Mouse (Mus musculus): ENCODE measurements around the gene Wdr66. TPM values are rescaled to one million over a fixed set of nuclear protein-coding genes. Genes with fewer than 3 reads are reported as not detected.
A peak's percentile ranks its signal among the peaks of the same experiment; 100 is the strongest.

The Wdr66 gene
- polyA plus RNA-seq, 1 experiment from 2014 or later = 1.00 TPM

DNA sequence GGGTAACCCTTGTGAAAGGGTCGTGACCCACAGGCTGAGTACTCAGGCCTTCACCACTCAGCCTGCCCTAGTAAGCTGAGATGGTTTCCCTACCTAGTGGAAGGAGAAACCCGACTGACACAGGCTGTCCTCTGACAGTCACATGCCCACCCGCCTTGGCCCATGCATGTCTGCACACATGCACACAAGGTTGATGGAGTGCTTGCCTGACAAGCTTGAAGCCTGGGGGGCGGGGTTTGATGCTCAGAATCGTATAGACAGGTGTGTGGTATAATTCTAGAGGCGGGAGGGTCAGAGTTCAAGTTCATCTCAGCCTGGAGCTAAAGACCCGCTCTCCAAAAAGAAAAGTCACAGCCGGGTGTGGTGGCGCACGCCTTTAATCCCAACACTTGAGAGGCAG is 123.4 kb downstream of the Wdr66 start:
- Histone ChIP-seq H3K4me3 (no peak overlapping the region), H3K4me1 (peaks cover 9% of the 10 kb centered on the region), H3K36me3 (peaks cover 42% of the 10 kb centered on the region), H3K27me3 (no peaks in the 10 kb centered on the region), H3K4me2 (no peak overlapping the region), H3K9me3 (no peaks in the 10 kb centered on the region), H3K27ac (no peak overlapping the region), H3K9ac (no peak overlapping the region)
- 87% methylated on average over 10 of the region's 10 CpGs for WGBS
- ATAC-seq (ENCODE audit: borderline replicate concordance, extremely low read depth, low FRiP score, low TSS enrichment) = no peak

DNA sequence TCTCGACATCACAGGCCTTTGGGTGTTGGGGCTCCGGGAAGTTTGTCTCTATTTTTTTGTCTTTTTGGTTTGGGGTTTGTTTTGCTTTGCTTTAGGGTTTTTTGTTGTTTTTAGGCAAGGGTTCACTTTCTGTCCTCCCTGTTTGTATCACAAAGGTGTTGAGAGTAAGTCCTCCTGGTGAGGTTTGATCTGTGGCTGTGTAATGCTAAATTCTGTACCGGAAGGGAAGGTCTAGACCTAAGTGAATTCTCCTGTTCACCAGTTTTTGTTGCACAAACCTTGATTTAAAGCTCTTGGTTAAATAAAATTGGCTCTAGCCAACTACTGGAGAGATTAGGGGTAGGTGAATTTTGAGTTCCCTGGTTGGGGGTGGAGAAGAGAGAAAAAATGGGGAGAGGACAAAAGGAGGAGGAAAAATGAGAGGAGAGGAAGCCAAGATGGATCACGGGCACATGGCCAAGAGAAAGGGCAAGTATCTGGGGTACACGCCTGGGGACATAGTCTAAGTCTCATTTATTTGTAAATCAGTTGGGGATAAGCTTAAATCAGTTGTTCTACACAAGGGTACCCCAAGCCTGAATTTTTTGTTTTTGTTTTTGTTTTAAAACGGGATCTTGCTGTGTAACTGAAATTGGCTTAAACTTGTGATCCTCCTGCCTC is 124.0 kb downstream of the Wdr66 start:
- Histone ChIP-seq H3K27ac (peak overlapping the region; percentile 11; the same call in 1 of the 2 replicates), H3K9ac (no peak overlapping the region), H3K4me1 (peaks cover 9% of the 10 kb centered on the region), H3K27me3 (no peaks in the 10 kb centered on the region), H3K4me3 (no peak overlapping the region), H3K4me2 (no peak overlapping the region), H3K9me3 (no peaks in the 10 kb centered on the region), H3K36me3 (peaks cover 35% of the 10 kb centered on the region)
- ATAC-seq (ENCODE audit: borderline replicate concordance, extremely low read depth, low FRiP score, low TSS enrichment) = no peak
- WGBS = 82% methylated on average over 6 of the region's 6 CpGs

DNA sequence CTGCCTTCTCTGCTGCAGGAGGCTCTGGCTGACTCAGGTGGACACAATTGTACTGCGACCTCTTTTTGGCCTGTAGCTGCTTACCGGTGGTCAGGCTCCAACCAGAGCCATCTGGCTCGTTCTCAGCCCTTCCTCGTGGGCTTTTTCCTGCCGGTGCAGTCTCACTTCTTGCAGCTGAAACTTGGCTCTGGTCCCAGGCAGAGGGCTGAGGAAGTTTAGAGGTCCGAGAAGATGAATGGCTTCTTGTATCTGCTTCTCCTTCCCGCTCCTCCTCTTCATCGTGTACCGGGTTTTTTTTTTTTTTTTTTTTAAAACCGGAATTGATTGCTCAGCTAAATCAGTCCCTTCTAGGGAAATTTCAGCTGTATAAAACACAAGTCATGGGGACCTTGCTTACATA is 124.7 kb downstream of the Wdr66 start:
- Histone ChIP-seq H3K4me3 (no peak overlapping the region), H3K27me3 (0 out of 2 replicates have a peak, but pooled peaks cover 5% of the 10 kb centered on the region), H3K4me1 (peaks cover 9% of the 10 kb centered on the region), H3K36me3 (peaks cover 29% of the 10 kb centered on the region), H3K27ac (peak overlapping the region; percentile 63), H3K9me3 (no peaks in the 10 kb centered on the region), H3K4me2 (peak overlapping the region; percentile 13; the same call in 1 of the 2 replicates), H3K9ac (no peak overlapping the region)
- peak; percentile 62; the same call in 1 of the 2 replicates for ATAC-seq (ENCODE audit: borderline replicate concordance, extremely low read depth, low FRiP score, low TSS enrichment)
- WGBS = 17% methylated on average over 10 of the region's 10 CpGs

Other genes starting within 250 kb of the Wdr66 start
- gene Orai1, start 237.0 kb upstream of the Wdr66 start, polyA plus RNA-seq (2015; fragmentation: Nextera tagmentation; extraction: Ambion mirVana) = 18.2 and 20.0 TPM in 2 replicates
- 1.3 and 1.5 TPM in 2 replicates for gene Morn3, start 205.1 kb upstream of the Wdr66 start, polyA plus RNA-seq (2015; fragmentation: Nextera tagmentation; extraction: Ambion mirVana)
- 12.8 and 14.0 TPM in 2 replicates for gene Tmem120b, start 183.7 kb upstream of the Wdr66 start, polyA plus RNA-seq (2015; fragmentation: Nextera tagmentation; extraction: Ambion mirVana)
- 2.7 and 2.8 TPM in 2 replicates for gene Rhof, start 119.4 kb upstream of the Wdr66 start, polyA plus RNA-seq (2015; fragmentation: Nextera tagmentation; extraction: Ambion mirVana)
- 8.7 and 9.2 TPM in 2 replicates for gene Setd1b, start 109.9 kb upstream of the Wdr66 start, polyA plus RNA-seq (2015; fragmentation: Nextera tagmentation; extraction: Ambion mirVana)
- 85.3 and 88.7 TPM in 2 replicates for gene Psmd9, start 82.7 kb upstream of the Wdr66 start, polyA plus RNA-seq (2015; fragmentation: Nextera tagmentation; extraction: Ambion mirVana)
- 0.72 TPM in 1 of 2 replicates, not detected in the other for gene Hpd, start 69.4 kb upstream of the Wdr66 start, polyA plus RNA-seq (2015; fragmentation: Nextera tagmentation; extraction: Ambion mirVana)
- 21.2 and 24.6 TPM in 2 replicates for gene Bcl7a, start 91.7 kb downstream of the Wdr66 start, polyA plus RNA-seq (2015; fragmentation: Nextera tagmentation; extraction: Ambion mirVana)
- 17.1 and 20.6 TPM in 2 replicates for gene Mlxip, start 142.7 kb downstream of the Wdr66 start, polyA plus RNA-seq (2015; fragmentation: Nextera tagmentation; extraction: Ambion mirVana)
- 0.60 and 0.65 TPM in 2 replicates for gene Lrrc43, start 237.2 kb downstream of the Wdr66 start, polyA plus RNA-seq (2015; fragmentation: Nextera tagmentation; extraction: Ambion mirVana)
- not detected in 2 replicates for gene Il31, start 237.4 kb downstream of the Wdr66 start, polyA plus RNA-seq (2015; fragmentation: Nextera tagmentation; extraction: Ambion mirVana)